ENCODE assay signal across 8 mouse cellular contexts in the genomic region with DNA sequence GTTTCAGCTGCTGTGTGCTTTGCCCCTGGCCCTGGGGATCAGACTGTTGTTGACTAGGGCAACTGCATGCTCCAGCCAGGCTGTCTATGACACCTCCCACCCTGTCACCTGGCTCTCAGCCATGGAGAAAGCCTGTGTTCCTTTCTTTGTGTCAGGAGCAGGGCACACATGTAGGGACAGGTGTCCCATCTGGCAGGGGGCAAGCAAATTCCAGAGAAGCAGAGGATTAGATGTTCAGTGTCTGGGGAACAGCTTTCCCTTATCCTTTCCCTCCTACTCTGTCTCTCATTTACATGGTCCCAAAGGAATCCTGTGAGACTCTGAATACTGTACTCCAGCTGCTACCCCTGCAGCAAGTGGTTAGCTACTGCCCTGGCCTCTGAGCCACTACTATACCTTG.
DNase-seq lines count a peak whose midpoint lies in the region; ATAC-seq lines count a peak whose summit lies in the region.

No protein-coding gene starts in this region.

- H3K4me2 ChIP-seq in forebrain, embryonic 13.5 days: no peak overlapping the region
- H3K4me2 ChIP-seq in forebrain, embryonic 12.5 days: no peak overlapping the region

- H3K4me3 ChIP-seq in forebrain, embryonic 13.5 days: no peak overlapping the region
- H3K4me3 ChIP-seq in forebrain, embryonic 12.5 days (replicated peaks): no peak overlapping the region

- H3K27me3 ChIP-seq in forebrain, embryonic 13.5 days: no peaks in the 10 kb centered on the region
- no peaks in the 10 kb centered on the region for H3K27me3 ChIP-seq in forebrain, embryonic 12.5 days

- peak overlapping the region; percentile 73 for H3K27ac ChIP-seq in forebrain, embryonic 13.5 days
- no peak overlapping the region for H3K27ac ChIP-seq in forebrain, embryonic 12.5 days

- peaks cover 4% of the 10 kb centered on the region; the same call in 1 of the 2 replicates for H3K36me3 ChIP-seq in forebrain, embryonic 13.5 days (ENCODE audit: poor library complexity, severe bottlenecking)
- H3K36me3 ChIP-seq in forebrain, embryonic 12.5 days (replicated peaks): no peaks in the 10 kb centered on the region

- peak; percentile 35 to 38 for DNase-seq in cerebellum, postnatal 14 days
- DNase-seq in heart, postnatal 10 days: peak; percentile 50 to 58
- peak; percentile 55 for DNase-seq in lung, postnatal 25 days (ENCODE audit: low spot score)
- DNase-seq in layer of hippocampus, adult 9-10 months (ENCODE audit: low spot score): no peak
- no peak for DNase-seq in embryo, embryonic 10.5 days (ENCODE audit: low spot score)
- no peak for DNase-seq in kidney, postnatal 14 days

- H3K9ac ChIP-seq in forebrain, embryonic 13.5 days: peak overlapping the region; percentile 17; the same call in 1 of the 2 replicates
- no peak overlapping the region for H3K9ac ChIP-seq in forebrain, embryonic 12.5 days

- peaks cover 56% of the 10 kb centered on the region for H3K4me1 ChIP-seq in forebrain, embryonic 13.5 days
- peaks cover 23% of the 10 kb centered on the region for H3K4me1 ChIP-seq in forebrain, embryonic 12.5 days

- peak; percentile 41 for ATAC-seq in forebrain, embryonic 13.5 days
- ATAC-seq in forebrain, embryonic 12.5 days (ENCODE audit: low FRiP score): no peak; the same call in 1 of the 2 replicates

- intact Hi-C loops in heart, postnatal 10 days (cut with DNase I): no loop called here

- H3K9me3 ChIP-seq in forebrain, embryonic 13.5 days (replicated peaks): no peaks in the 10 kb centered on the region
- no peaks in the 10 kb centered on the region for H3K9me3 ChIP-seq in forebrain, embryonic 12.5 days

Comparison
In these comparisons a context has a peak if more than half of its experiments do, and no peak if none do; other contexts are left out.
1. DNase-seq: peak in cerebellum, postnatal 14 days (2 of 2), heart, postnatal 10 days (2 of 2) and lung, postnatal 25 days (single experiment); none in layer of hippocampus, adult 9-10 months (single experiment), embryo, embryonic 10.5 days (single experiment) and kidney, postnatal 14 days (single experiment).